Mouse (Mus musculus): ENCODE data around the gene Tex11.
"Not testable (repeated sequence)": the region's sequence is repeated elsewhere in the genome, so short reads cannot be mapped to it uniquely, and the experiment has no call there.

The Tex11 gene

GRCm38 (mm10) chrX:101059541-101059940 is at the start of gene Tex11:
Tex11 (minus strand) TSS chrX:101059667.
- H3K4me3 ChIP-seq (replicated peaks; ENCODE audit: low read length): no peak within 1 kb of the TSS
- no peaks in the 10 kb centered on the region for H3K36me3 ChIP-seq (ENCODE audit: insufficient read depth, low read length)
- H3K27me3 ChIP-seq (ENCODE audit: insufficient read depth, low read length): peaks cover 22% of the 10 kb centered on the region
- no peaks in the 10 kb centered on the region for H3K9me3 ChIP-seq (ENCODE audit: low read length)
- no peaks in the 10 kb centered on the region for H3K4me1 ChIP-seq (replicated peaks; ENCODE audit: low read depth, low read length)
- TF ChIP-seq CTCF (conservative IDR thresholded peaks at IDR 0.05; ENCODE audit: low read length): no peak
- no peak for TF ChIP-seq POU5F1 (IDR thresholded peaks at IDR 0.05; ENCODE audit: borderline replicate concordance, low read length)
- no peak for TF ChIP-seq NANOG (IDR thresholded peaks at IDR 0.05; ENCODE audit: borderline replicate concordance, low read length)

DNA sequence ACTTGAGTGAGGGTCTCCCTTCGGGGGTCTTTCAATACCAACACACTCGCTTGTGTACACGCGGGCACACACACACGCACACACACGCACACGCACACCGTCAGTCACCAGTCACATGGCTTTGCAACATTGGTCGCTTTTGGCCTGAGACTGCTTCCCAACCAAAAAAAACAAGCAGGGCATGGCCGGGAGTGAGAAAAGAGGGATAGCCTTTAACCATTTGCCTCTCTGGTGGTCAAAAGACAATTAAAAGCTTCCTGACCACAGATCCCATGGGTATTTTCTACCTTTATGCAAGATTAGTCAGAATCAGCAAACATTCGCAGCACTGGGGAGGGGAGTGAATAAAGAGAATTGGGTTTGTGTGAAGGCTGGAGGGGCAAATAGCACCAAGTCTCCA is 26.5 kb upstream of the Tex11 start, which contains the start of gene Slc7a3:
Gene Slc7a3 (minus strand): TSS at position 101 of the 400 bp plus-strand sequence.
- TF ChIP-seq POU5F1 (IDR thresholded peaks at IDR 0.05; ENCODE audit: borderline replicate concordance, low read length) (no peak), NANOG (IDR thresholded peaks at IDR 0.05; ENCODE audit: borderline replicate concordance, low read length) (no peak), CTCF (conservative IDR thresholded peaks at IDR 0.05; ENCODE audit: low read length) (no peak)
- Histone ChIP-seq H3K36me3 (ENCODE audit: insufficient read depth, low read length) (peaks cover 26% of the 10 kb centered on the region), H3K9me3 (ENCODE audit: low read length) (peaks cover 3% of the 10 kb centered on the region), H3K4me3 (replicated peaks; ENCODE audit: low read length) (peak within 1 kb of the TSS; percentile 86), H3K27me3 (ENCODE audit: insufficient read depth, low read length) (no peaks in the 10 kb centered on the region), H3K4me1 (replicated peaks; ENCODE audit: low read depth, low read length) (peaks cover 48% of the 10 kb centered on the region)

GRCm38 (mm10) chrX:101085211-101085610 is 25.7 kb upstream of the Tex11 start:
- H3K27me3 ChIP-seq (ENCODE audit: insufficient read depth, low read length); H3K9me3 ChIP-seq (ENCODE audit: low read length): not testable (repeated sequence)
- peak overlapping the region; percentile 86 for H3K4me3 ChIP-seq (replicated peaks; ENCODE audit: low read length)

GRCm38 (mm10) chrX:101084192-101084591 is 24.7 kb upstream of the Tex11 start:
- peaks cover 43% of the 10 kb centered on the region for H3K36me3 ChIP-seq (ENCODE audit: insufficient read depth, low read length)
- TF ChIP-seq CTCF (conservative IDR thresholded peaks at IDR 0.05; ENCODE audit: low read length): no peak
- peak; percentile 71 for TF ChIP-seq NANOG (IDR thresholded peaks at IDR 0.05; ENCODE audit: borderline replicate concordance, low read length)
- 0 out of 2 replicates have a peak, but pooled peaks have one; percentile 26 for TF ChIP-seq POU5F1 (IDR thresholded peaks at IDR 0.05; ENCODE audit: borderline replicate concordance, low read length)
- H3K4me3 ChIP-seq (replicated peaks; ENCODE audit: low read length): peak overlapping the region; percentile 86

More at GRCm38 (mm10) chrX:101085211-101085610, 25.7 kb upstream of the Tex11 start:
- H3K4me1 ChIP-seq (replicated peaks; ENCODE audit: low read depth, low read length): peaks cover 48% of the 10 kb centered on the region
- peaks cover 33% of the 10 kb centered on the region for H3K36me3 ChIP-seq (ENCODE audit: insufficient read depth, low read length)

GRCm38 (mm10) chrX:101065245-101065644 is 5.8 kb upstream of the Tex11 start:
- Histone ChIP-seq H3K36me3 (ENCODE audit: insufficient read depth, low read length) (no peaks in the 10 kb centered on the region), H3K4me1 (replicated peaks; ENCODE audit: low read depth, low read length) (no peaks in the 10 kb centered on the region), H3K4me3 (replicated peaks; ENCODE audit: low read length) (no peak overlapping the region), H3K9me3 (ENCODE audit: low read length) (no peaks in the 10 kb centered on the region), H3K27me3 (ENCODE audit: insufficient read depth, low read length) (0 out of 2 replicates have a peak, but pooled peaks cover 6% of the 10 kb centered on the region)
- TF ChIP-seq NANOG (IDR thresholded peaks at IDR 0.05; ENCODE audit: borderline replicate concordance, low read length) (no peak), POU5F1 (IDR thresholded peaks at IDR 0.05; ENCODE audit: borderline replicate concordance, low read length) (no peak), CTCF (conservative IDR thresholded peaks at IDR 0.05; ENCODE audit: low read length) (no peak)

More at GRCm38 (mm10) chrX:101084192-101084591, 24.7 kb upstream of the Tex11 start:
- Histone ChIP-seq H3K4me1 (replicated peaks; ENCODE audit: low read depth, low read length) (peaks cover 48% of the 10 kb centered on the region), H3K9me3 (ENCODE audit: low read length) (no peaks in the 10 kb centered on the region), H3K27me3 (ENCODE audit: insufficient read depth, low read length) (no peaks in the 10 kb centered on the region)

GRCm38 (mm10) chrX:101063503-101063902 is 4.0 kb upstream of the Tex11 start:
- Histone ChIP-seq H3K36me3 (ENCODE audit: insufficient read depth, low read length) (no peaks in the 10 kb centered on the region), H3K27me3 (ENCODE audit: insufficient read depth, low read length) (peaks cover 21% of the 10 kb centered on the region), H3K4me3 (replicated peaks; ENCODE audit: low read length) (no peak overlapping the region), H3K9me3 (ENCODE audit: low read length) (no peaks in the 10 kb centered on the region), H3K4me1 (replicated peaks; ENCODE audit: low read depth, low read length) (no peaks in the 10 kb centered on the region)
- TF ChIP-seq CTCF (conservative IDR thresholded peaks at IDR 0.05; ENCODE audit: low read length): no peak
- TF ChIP-seq POU5F1 (IDR thresholded peaks at IDR 0.05; ENCODE audit: borderline replicate concordance, low read length): no peak
- no peak for TF ChIP-seq NANOG (IDR thresholded peaks at IDR 0.05; ENCODE audit: borderline replicate concordance, low read length)

DNA sequence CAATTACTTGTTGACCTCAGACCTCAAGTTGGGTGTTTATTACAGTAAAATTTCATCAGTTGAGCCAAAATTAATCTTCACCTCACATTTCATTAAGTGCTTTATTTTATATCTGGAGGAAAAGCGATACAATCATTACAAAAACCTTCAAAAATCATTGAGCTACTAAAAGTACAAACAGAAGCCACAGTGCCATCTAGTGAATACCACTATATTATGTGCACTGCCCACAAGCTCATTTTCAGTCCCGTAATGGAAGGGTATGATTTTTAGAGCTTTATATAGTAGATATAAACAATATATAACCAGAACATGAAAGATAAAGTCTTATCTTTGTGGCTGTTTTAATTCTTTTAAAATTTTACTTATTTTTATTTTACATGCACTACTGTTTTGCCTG is 115.8 kb downstream of the Tex11 start:
- Histone ChIP-seq H3K4me1 (replicated peaks; ENCODE audit: low read depth, low read length) (no peaks in the 10 kb centered on the region), H3K4me3 (replicated peaks; ENCODE audit: low read length) (no peak overlapping the region), H3K9me3 (ENCODE audit: low read length) (no peaks in the 10 kb centered on the region), H3K36me3 (ENCODE audit: insufficient read depth, low read length) (no peaks in the 10 kb centered on the region), H3K27me3 (ENCODE audit: insufficient read depth, low read length) (no peaks in the 10 kb centered on the region)
- TF ChIP-seq NANOG (IDR thresholded peaks at IDR 0.05; ENCODE audit: borderline replicate concordance, low read length) (no peak), CTCF (conservative IDR thresholded peaks at IDR 0.05; ENCODE audit: low read length) (0 out of 2 replicates have a peak, but pooled peaks have one; percentile 6)

- Histone ChIP-seq H3K4me1 (replicated peaks; ENCODE audit: low read depth, low read length) (no peaks in the 10 kb centered on the region), H3K36me3 (ENCODE audit: insufficient read depth, low read length) (no peaks in the 10 kb centered on the region), H3K4me3 (replicated peaks; ENCODE audit: low read length) (no peak overlapping the region), H3K9me3 (ENCODE audit: low read length) (no peaks in the 10 kb centered on the region), H3K27me3 (ENCODE audit: insufficient read depth, low read length) (no peaks in the 10 kb centered on the region)
- TF ChIP-seq POU5F1 (IDR thresholded peaks at IDR 0.05; ENCODE audit: borderline replicate concordance, low read length): no peak
- no peak for TF ChIP-seq NANOG (IDR thresholded peaks at IDR 0.05; ENCODE audit: borderline replicate concordance, low read length)
- no peak for TF ChIP-seq CTCF (conservative IDR thresholded peaks at IDR 0.05; ENCODE audit: low read length)
Observed at GRCm38 (mm10) chrX:100839211-100839610, 220.3 kb downstream of the Tex11 start.

GRCm38 (mm10) chrX:100832806-100833205 is 226.7 kb downstream of the Tex11 start:
- Histone ChIP-seq H3K4me1 (replicated peaks; ENCODE audit: low read depth, low read length) (no peaks in the 10 kb centered on the region), H3K4me3 (replicated peaks; ENCODE audit: low read length) (no peak overlapping the region), H3K9me3 (ENCODE audit: low read length) (no peaks in the 10 kb centered on the region), H3K36me3 (ENCODE audit: insufficient read depth, low read length) (no peaks in the 10 kb centered on the region), H3K27me3 (ENCODE audit: insufficient read depth, low read length) (no peaks in the 10 kb centered on the region)
- no peak for TF ChIP-seq CTCF (conservative IDR thresholded peaks at IDR 0.05; ENCODE audit: low read length)
- TF ChIP-seq NANOG (IDR thresholded peaks at IDR 0.05; ENCODE audit: borderline replicate concordance, low read length): no peak
- no peak for TF ChIP-seq POU5F1 (IDR thresholded peaks at IDR 0.05; ENCODE audit: borderline replicate concordance, low read length)

Measured in E14TG2a.4 (cell line).